Mouse (Mus musculus) kidney, embryonic 15.5 days (tissue): Measurements from ENCODE around the gene Srprb. TPM values are rescaled to one million over a fixed set of nuclear protein-coding genes. Genes with fewer than 3 reads are reported as not detected.
"Not testable (repeated sequence)": the region's sequence is repeated elsewhere in the genome, so short reads cannot be mapped to it uniquely, and the experiment has no call there.

Experiments
- ATAC-seq: fragments of 200-750 bp; cut with Nextera tagmentation; replicated peaks from 2 replicates; pipeline ENCODE4 v1.8.0; 2017; ENCODE audit warnings: moderate TSS enrichment; ENCODE audit not compliant: low FRiP score
- H3K27ac ChIP-seq: fragments of 300-500 bp; sonication (generic); 2 replicates; pipeline ENCODE4 v1.5.1; 2015; ENCODE audit warnings: mild to moderate bottlenecking, inconsistent platforms
- H3K27me3 ChIP-seq: fragments of 300-500 bp; sonication (generic); 2 replicates; pipeline ENCODE4 v1.6.1; 2015; ENCODE audit warnings: inconsistent platforms
- H3K36me3 ChIP-seq: fragments of 300-500 bp; sonication (generic); 2 replicates; pipeline ENCODE4 v1.6.1; 2015; ENCODE audit warnings: inconsistent platforms
- H3K4me1 ChIP-seq: fragments of 300-500 bp; sonication (generic); 2 replicates; pipeline ENCODE4 v1.6.1; 2015; ENCODE audit warnings: inconsistent platforms
- H3K4me2 ChIP-seq: fragments of 300-500 bp; sonication (generic); 2 replicates; pipeline ENCODE4 v1.6.1; 2015; ENCODE audit warnings: moderate library complexity, mild to moderate bottlenecking, inconsistent platforms
- H3K4me3 ChIP-seq: fragments of 300-500 bp; sonication (generic); replicated peaks from 2 replicates; pipeline ENCODE4 v1.5.1; 2015; ENCODE audit warnings: mild to moderate bottlenecking, inconsistent platforms
- H3K9ac ChIP-seq: fragments of 300-500 bp; sonication (generic); 2 replicates; pipeline ENCODE4 v1.6.1; 2015; ENCODE audit warnings: mild to moderate bottlenecking, inconsistent platforms
- H3K9me3 ChIP-seq: fragments of 300-500 bp; sonication (generic); replicated peaks from 2 replicates; pipeline ENCODE4 v1.6.1; 2016; ENCODE audit warnings: inconsistent platforms
- WGBS: fragments of 180-500 bp; shearing (Covaris S2); methylation state at CpG from one replicate; pipeline ENCODE4 v1.1.7; 2015; ENCODE audit warnings: mixed read lengths; 5-methylcytosine and 5-hydroxymethylcytosine counted together
- polyA plus RNA-seq: library from polyadenylated mRNA; unstranded; fragments of >200 nt; fragmentation: Nextera tagmentation; extraction: Ambion mirVana; gene quantifications from 2 replicates; pipeline ENCODE4 v1.2.1, GENCODE M21; 2015

Srprb gene
- polyA plus RNA-seq, 1 experiment from 2014 or later, result 62.9 TPM

DNA sequence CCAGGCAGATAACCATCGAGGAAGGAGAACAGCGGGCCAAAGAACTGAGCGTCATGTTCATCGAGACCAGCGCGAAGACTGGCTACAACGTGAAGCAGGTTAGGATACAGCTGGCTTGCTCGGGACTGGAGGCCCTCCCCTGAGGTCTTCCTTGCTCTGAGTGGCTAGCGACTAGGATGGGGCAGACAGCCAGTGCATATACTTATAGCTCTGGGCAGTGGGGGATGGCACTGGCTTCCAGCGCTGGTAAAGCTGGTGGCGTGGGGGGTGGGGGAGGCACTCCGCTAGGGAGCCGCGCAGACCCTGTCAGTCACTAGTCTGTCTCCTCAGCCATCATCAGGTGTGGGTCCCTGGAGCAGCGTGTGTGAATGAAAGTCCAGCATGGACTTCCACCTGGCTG, 38.1 kb downstream of the Srprb start:
- H3K36me3 ChIP-seq, result no peaks in the 10 kb centered on the region
- H3K4me3 ChIP-seq, result no peak overlapping the region
- H3K4me2 ChIP-seq, result no peak overlapping the region
- H3K27me3 ChIP-seq, result no peaks in the 10 kb centered on the region
- WGBS, result 75% methylated on average over 15 of the region's 15 CpGs
- ATAC-seq, result no peak
- H3K9me3 ChIP-seq, result no peaks in the 10 kb centered on the region
- no peak overlapping the region for H3K9ac ChIP-seq
- no peaks in the 10 kb centered on the region for H3K4me1 ChIP-seq
- H3K27ac ChIP-seq, result no peak overlapping the region

DNA sequence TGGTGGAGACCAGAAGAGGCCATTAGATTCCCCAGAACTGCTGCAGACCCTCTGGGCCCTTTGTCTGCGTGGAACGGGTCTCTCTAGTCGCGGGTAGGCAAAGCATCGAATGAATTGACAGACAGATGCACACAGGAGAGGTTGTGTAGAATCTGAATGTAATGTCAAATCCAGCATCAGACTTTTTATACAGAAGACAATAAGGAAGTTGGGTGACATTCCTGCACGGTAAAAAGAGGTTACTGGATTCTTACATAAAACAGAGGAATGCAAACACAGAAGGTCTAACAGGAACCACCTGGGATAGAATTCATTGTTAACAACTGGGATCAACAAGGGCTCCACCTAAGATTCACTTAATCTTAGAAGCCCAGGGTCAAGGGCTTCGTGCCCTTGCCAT, 46.8 kb downstream of the Srprb start:
- ATAC-seq, H3K4me2 ChIP-seq, H3K9ac ChIP-seq, H3K4me1 ChIP-seq, H3K27me3 ChIP-seq, H3K4me3 ChIP-seq, H3K9me3 ChIP-seq, H3K27ac ChIP-seq, H3K36me3 ChIP-seq: not testable (repeated sequence)
- WGBS, result 83% methylated on average over 7 of the region's 7 CpGs

DNA sequence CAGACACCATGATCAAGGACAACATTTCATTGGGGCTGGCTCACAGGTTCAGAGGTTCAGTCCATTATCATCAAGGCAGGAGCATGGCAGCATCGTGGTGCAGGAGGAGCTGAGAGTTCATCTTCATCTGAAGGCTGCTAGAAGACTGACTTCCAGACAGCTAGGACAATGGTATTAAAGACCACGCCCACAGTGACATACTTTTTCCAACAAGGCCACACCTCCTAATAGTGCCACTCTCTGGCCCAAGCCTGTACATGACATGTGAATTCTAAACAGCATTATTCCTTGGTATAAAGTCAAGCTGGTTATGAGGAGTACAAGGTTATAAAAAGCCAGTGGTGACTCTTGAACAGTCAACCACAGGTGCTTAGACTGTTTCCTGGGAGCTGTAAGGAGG, 47.4 kb downstream of the Srprb start:
- Histone ChIP-seq H3K27ac (no peak overlapping the region), H3K27me3 (no peaks in the 10 kb centered on the region), H3K9ac (no peak overlapping the region), H3K36me3 (no peaks in the 10 kb centered on the region), H3K4me2 (no peak overlapping the region), H3K9me3 (no peaks in the 10 kb centered on the region), H3K4me3 (no peak overlapping the region), H3K4me1 (no peaks in the 10 kb centered on the region)
- no peak for ATAC-seq
- 82% methylated on average over 2 of the region's 2 CpGs for WGBS

DNA sequence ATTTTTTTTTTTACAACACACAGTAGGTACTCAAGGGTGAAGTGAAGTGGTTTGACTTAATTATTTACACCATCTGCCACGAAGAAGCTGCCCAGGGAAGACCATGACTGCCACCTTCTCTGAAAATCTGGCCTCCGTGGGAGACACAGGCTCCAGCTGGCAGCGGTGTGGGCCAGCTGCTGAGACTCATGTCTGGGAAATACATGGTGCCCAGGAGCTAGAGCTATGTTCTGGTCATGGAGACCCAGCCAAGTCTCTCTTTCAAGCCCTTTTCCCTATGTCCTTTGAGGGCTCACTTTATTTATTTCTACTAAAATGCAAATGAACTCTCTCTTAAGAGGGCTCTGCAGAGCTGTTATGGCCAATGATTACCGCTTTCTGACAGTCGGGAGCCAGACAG, 48.7 kb downstream of the Srprb start:
- 68% methylated on average over 5 of the region's 5 CpGs for WGBS
- H3K9ac ChIP-seq, result no peak overlapping the region
- no peak for ATAC-seq
- H3K4me1 ChIP-seq, result no peaks in the 10 kb centered on the region
- H3K9me3 ChIP-seq, result no peaks in the 10 kb centered on the region
- H3K27ac ChIP-seq, result no peak overlapping the region
- H3K27me3 ChIP-seq, result no peaks in the 10 kb centered on the region
- H3K36me3 ChIP-seq, result no peaks in the 10 kb centered on the region
- H3K4me3 ChIP-seq, result no peak overlapping the region
- H3K4me2 ChIP-seq, result no peak overlapping the region

DNA sequence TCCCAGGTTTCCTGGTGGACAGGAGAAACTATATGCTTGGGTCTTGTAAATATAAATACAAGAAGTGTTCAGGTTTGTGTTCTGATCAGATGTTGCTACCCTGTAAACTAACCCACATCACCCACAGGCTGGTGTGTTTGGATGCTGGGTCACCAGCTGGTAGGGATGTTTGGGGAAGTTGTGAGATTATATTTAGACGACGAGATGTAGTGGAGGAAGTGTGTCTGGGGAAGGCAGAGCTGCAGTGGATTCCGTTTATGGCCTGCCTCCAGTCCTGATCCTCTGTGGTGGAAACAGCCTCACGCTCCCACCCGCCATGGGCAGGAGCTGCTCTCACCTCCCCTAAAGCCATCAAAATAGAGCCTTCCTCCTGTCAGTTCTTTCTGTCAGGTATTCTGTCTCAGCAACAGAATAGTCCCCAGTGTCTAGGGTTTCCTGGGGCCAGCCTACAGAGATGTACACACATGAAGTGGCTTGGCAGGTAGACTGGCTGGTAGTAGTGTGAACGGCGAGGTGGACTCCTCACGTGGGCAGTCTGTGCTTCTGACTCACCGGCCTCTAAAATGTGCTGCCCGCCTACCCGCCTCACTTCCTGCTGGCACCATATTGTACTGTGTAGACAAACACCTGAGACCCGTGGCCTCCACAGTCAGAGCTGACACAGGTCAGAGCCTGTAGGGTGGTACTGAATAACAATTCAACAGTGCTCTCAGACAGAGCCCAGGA, 52.7 kb downstream of the Srprb start:
- Histone ChIP-seq H3K4me2 (no peak overlapping the region), H3K4me1 (peaks cover 8% of the 10 kb centered on the region), H3K4me3 (no peak overlapping the region), H3K27ac (no peak overlapping the region), H3K9me3 (no peaks in the 10 kb centered on the region), H3K36me3 (no peaks in the 10 kb centered on the region), H3K27me3 (no peaks in the 10 kb centered on the region), H3K9ac (no peak overlapping the region)
- 80% methylated on average over 12 of the region's 12 CpGs for WGBS
- ATAC-seq, result no peak

DNA sequence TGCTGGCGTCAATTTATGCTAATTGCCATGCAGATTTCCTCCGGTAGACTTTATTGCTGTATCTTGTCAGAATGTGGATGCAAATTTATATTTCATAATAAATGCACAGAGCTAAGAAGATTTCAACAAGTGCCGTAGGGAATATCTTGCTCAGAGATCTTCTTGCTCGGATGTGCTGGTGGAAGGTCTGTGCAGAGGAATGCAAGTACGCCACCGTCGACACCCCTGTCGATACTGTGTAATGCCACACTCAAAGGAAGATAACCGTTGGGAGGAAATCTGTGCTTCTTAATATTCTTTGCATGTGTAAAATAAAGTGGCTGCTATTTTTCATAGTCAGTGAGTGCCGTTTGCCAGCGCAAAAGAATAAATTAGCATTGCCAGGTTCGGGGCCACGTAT, 54.8 kb downstream of the Srprb start:
- no peaks in the 10 kb centered on the region for H3K9me3 ChIP-seq

DNA sequence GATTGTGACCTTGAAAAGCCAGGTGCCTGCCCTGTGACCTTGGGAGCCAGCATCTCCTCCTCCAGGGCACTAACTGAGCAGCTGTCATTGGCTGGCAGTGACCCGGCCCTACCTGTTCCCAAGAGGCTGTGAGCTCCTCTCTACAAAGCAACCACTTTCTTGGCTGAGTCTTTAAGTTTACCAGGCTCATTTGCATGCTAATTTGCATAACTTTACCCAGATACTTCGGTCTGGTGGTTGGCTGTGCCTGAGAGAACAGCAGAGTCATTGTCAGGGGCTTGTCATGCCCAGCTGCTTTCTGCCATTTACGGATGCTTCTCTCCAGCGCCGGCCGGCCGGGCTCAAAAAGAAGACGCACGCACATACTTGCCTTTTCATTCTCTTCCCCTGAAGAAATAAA, 55.2 kb downstream of the Srprb start:
- Histone ChIP-seq H3K27me3 (no peaks in the 10 kb centered on the region), H3K4me1 (peaks cover 8% of the 10 kb centered on the region), H3K27ac (no peak overlapping the region), H3K4me3 (no peak overlapping the region), H3K4me2 (no peak overlapping the region), H3K36me3 (no peaks in the 10 kb centered on the region), H3K9me3 (no peaks in the 10 kb centered on the region), H3K9ac (no peak overlapping the region)
- WGBS, result 35% methylated on average over 9 of the region's 9 CpGs
- ATAC-seq, result no peak

More for the DNA sequence above, 54.8 kb downstream of the Srprb start:
- H3K4me3 ChIP-seq, result no peak overlapping the region
- 70% methylated on average over 13 of the region's 13 CpGs for WGBS
- H3K27ac ChIP-seq, result no peak overlapping the region
- no peak overlapping the region for H3K4me2 ChIP-seq
- no peak for ATAC-seq
- no peaks in the 10 kb centered on the region for H3K36me3 ChIP-seq
- H3K9ac ChIP-seq, result no peak overlapping the region
- no peaks in the 10 kb centered on the region for H3K27me3 ChIP-seq
- peaks cover 8% of the 10 kb centered on the region for H3K4me1 ChIP-seq

DNA sequence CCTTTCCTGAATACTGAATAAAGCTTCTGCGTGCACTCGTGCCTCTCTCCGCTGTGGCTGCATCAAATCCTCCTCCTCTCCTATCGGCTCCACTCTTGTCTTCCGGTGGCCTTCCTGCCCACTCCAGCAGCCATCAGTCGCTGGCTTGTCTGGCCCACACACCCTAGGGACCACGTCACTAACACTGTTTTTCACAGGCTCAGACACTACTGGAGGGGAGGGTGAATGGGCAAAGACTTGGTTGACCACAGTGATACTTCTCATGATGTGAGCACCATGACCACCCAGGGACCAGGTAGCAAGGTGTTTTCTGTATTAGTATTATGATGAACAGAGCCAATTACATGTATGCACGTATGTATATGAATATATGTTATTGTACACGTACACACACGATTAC, 55.7 kb downstream of the Srprb start:
- H3K36me3 ChIP-seq, result no peaks in the 10 kb centered on the region
- ATAC-seq, result no peak
- WGBS, result 85% methylated on average over 10 of the region's 10 CpGs
- H3K4me1 ChIP-seq, result peaks cover 8% of the 10 kb centered on the region
- no peaks in the 10 kb centered on the region for H3K27me3 ChIP-seq
- no peak overlapping the region for H3K9ac ChIP-seq
- no peak overlapping the region for H3K4me3 ChIP-seq
- no peak overlapping the region for H3K4me2 ChIP-seq
- no peaks in the 10 kb centered on the region; the same call in 1 of the 2 replicates for H3K9me3 ChIP-seq
- no peak overlapping the region for H3K27ac ChIP-seq

DNA sequence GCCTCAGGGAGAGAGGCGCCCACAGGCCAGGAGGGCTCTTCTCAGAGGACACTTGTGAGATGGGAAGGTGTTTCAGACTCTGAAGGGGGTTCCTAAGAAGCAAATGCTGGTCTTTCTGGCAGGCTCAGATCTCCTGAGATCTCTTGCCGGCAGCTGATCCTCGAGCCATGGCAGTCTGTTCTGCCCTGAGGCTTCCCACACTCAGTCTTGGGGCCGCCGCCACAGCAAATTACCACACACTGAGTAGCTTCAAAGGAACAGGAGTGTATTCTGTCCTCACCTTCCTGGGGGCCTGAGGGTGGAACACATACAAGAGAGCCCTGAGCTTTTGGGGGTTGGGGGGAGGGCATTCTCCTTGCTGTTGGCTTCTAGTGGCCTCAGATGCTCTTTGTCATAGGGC, 56.6 kb downstream of the Srprb start:
- no peak for ATAC-seq
- Histone ChIP-seq H3K27me3 (no peaks in the 10 kb centered on the region), H3K4me2 (no peak overlapping the region), H3K4me1 (peaks cover 8% of the 10 kb centered on the region), H3K36me3 (no peaks in the 10 kb centered on the region), H3K4me3 (no peak overlapping the region), H3K9ac (no peak overlapping the region), H3K9me3 (no peaks in the 10 kb centered on the region; the same call in 1 of the 2 replicates), H3K27ac (no peak overlapping the region)
- 41% methylated on average over 5 of the region's 5 CpGs for WGBS

DNA sequence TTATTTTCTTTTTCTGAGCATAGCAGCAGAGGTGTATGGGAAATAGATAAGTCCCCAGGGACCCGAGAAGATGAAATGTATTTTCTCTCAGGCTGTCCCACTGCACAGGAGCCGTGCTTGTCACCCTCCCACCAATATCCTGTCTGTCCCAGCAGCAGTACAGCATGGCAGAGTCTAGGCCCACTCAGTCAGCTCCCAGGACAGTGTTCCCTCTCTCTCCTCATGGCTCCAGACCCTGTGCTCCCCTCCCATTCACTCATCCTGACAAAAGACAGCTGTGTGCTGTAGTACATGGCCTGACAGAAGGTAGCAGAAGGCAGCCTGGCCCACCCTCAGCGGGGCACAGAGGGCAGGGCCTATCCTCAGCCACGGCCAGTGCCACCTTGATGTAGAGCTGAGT, 58.1 kb downstream of the Srprb start:
- 27% methylated on average over 4 of the region's 4 CpGs for WGBS

DNA sequence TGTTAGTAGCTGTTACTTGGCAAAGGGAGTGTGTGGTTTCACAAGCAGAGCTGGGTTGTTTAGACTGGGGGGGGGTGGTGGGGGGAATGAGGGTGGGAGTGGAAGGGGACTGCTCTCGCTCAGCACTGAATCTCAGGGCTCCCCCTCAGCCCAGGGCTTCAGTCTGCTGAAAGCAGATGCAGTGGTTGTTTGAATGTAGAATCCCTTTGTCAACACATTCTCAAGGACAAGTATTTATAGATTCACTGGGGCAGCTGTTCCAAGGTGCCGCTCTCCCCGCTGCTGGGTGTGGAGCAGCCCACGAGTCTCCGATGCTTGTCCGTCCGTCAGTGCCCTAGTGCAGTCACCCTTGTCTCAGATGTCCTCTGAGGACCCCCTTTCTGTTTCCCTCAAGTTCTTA, 60.7 kb downstream of the Srprb start:
- H3K27me3 ChIP-seq, result no peaks in the 10 kb centered on the region
- H3K9me3 ChIP-seq, result no peaks in the 10 kb centered on the region; the same call in 1 of the 2 replicates
- no peaks in the 10 kb centered on the region for H3K36me3 ChIP-seq
- no peak overlapping the region for H3K4me2 ChIP-seq
- no peak overlapping the region for H3K9ac ChIP-seq
- H3K27ac ChIP-seq, result no peak overlapping the region
- no peak for ATAC-seq
- H3K4me3 ChIP-seq, result no peak overlapping the region
- no peaks in the 10 kb centered on the region; the same call in 1 of the 2 replicates for H3K4me1 ChIP-seq
- 63% methylated on average over 7 of the region's 7 CpGs for WGBS

More for the DNA sequence above, 58.1 kb downstream of the Srprb start:
- no peaks in the 10 kb centered on the region; the same call in 1 of the 2 replicates for H3K9me3 ChIP-seq
- H3K27me3 ChIP-seq, result no peaks in the 10 kb centered on the region
- no peaks in the 10 kb centered on the region for H3K36me3 ChIP-seq
- H3K9ac ChIP-seq, result no peak overlapping the region
- 0 out of 2 replicates have a peak, but pooled peaks have one; percentile 45 for ATAC-seq
- no peak overlapping the region for H3K4me3 ChIP-seq
- no peak overlapping the region for H3K27ac ChIP-seq
- H3K4me2 ChIP-seq, result no peak overlapping the region
- H3K4me1 ChIP-seq, result peaks cover 8% of the 10 kb centered on the region

DNA sequence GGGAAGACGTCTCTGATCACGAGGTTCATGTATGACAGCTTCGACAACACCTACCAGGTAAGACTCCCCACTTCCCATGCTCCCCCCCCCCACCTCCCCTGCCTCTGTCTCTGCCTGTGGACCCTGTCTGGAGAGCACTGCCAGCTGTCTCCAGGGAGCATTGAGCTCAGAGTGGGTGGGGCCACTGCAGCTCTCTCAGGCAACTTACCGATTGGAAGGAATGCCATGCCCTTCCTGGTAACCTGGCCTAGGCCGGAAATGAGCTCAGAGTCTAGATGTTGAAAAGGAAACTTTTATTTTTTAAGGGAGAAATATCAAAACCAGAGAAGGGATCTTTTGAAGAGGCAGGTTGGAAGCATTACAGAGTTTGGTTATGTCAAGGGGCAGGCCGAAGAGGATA, 61.6 kb downstream of the Srprb start:
- H3K4me1 ChIP-seq, result no peaks in the 10 kb centered on the region; the same call in 1 of the 2 replicates
- no peak overlapping the region for H3K4me3 ChIP-seq
- no peak overlapping the region for H3K27ac ChIP-seq
- no peak overlapping the region for H3K4me2 ChIP-seq
- H3K9ac ChIP-seq, result no peak overlapping the region
- no peaks in the 10 kb centered on the region for H3K36me3 ChIP-seq
- WGBS, result 87% methylated on average over 6 of the region's 6 CpGs
- no peak for ATAC-seq
- no peaks in the 10 kb centered on the region for H3K27me3 ChIP-seq
- no peaks in the 10 kb centered on the region; the same call in 1 of the 2 replicates for H3K9me3 ChIP-seq

DNA sequence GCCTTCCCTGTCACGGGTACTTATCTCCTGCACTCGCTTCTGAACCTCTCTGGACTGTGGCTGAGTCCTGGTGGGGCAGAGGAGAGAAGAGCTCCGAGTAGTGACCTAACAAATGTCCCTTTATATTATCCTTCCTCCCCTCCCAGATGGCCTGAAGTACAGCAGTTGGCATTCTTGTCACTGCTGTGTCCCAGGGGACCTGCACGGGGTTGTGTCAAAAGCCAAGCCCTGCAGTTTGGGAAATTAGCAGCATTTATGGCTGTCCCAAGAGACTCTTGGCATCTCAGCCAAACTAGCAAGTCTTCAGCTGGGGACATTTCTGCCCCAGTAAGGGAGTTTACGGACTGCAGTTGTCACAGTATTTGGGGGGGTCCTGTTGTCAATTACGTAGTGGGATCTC, 62.5 kb downstream of the Srprb start:
- no peaks in the 10 kb centered on the region for H3K27me3 ChIP-seq
- WGBS, result 53% methylated on average over 6 of the region's 6 CpGs
- no peak overlapping the region for H3K4me2 ChIP-seq
- H3K36me3 ChIP-seq, result no peaks in the 10 kb centered on the region
- H3K9ac ChIP-seq, result no peak overlapping the region
- H3K4me3 ChIP-seq, result no peak overlapping the region
- no peak for ATAC-seq
- no peaks in the 10 kb centered on the region; the same call in 1 of the 2 replicates for H3K9me3 ChIP-seq
- no peak overlapping the region for H3K27ac ChIP-seq
- peaks cover 5% of the 10 kb centered on the region; the same call in 1 of the 2 replicates for H3K4me1 ChIP-seq
